Comparison of ENCODE assay signal across 21 mouse cellular contexts in the genomic region with DNA sequence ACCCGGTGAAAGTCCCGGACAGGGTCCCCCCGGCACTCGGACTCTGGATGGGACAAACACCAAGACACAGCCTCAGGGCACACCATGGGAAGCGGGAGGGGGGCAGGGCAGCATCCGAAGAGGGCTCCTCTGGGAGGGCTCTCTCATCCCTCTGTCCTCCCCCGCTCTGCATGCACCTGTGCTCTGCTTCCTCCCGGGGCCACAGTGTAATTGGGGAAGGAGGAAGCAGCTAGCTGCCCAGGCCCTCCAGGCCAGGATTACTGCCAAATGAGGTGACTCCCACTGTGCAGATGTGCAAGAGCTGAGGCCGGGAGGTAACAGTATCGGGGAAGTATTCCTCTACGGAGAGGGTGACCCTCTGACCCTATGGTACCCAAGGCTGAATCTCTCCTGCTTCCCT. TPM values are rescaled to one million over a fixed set of nuclear protein-coding genes. Genes with fewer than 3 reads are reported as not detected.
A peak's percentile ranks its signal among the peaks of the same experiment; 100 is the strongest.
DNase-seq lines count a peak whose midpoint lies in the region; ATAC-seq and TF ChIP-seq lines count a peak whose summit lies in the region.
"Had no signal": no experiment of that assay in that cellular context is flagged by ENCODE, and none has a peak within 500 bp of the region (broad histone marks: within the 10 kb centered on the region; RNA-seq: fewer than 3 reads in every experiment).

No protein-coding gene starts in this region.

- no peak for DNase-seq in heart, postnatal 0 days (ENCODE audit: low spot score)
- DNase-seq in heart, adult 18-20 months: no peak
- DNase-seq in midbrain, embryonic 10.5 days (ENCODE audit: low spot score): no peak
- peak; percentile 30 for DNase-seq in ZHBTc4 (ENCODE audit: low read depth, low spot score)
- DNase-seq in gastrocnemius, adult 2 months: no peak
- DNase-seq: adrenal gland, postnatal 10 days; B cell, adult 2 months; cerebellum, adult 18-20 months; gastrocnemius, postnatal 36 days; heart, postnatal 10 days; kidney, adult 2 months; lung, postnatal 4 days; midbrain, embryonic 14.5 days; right cerebral cortex, postnatal 14 days had no signal

- no peak overlapping the region for H3K27ac ChIP-seq in heart, postnatal 0 days (ENCODE audit: low read depth)
- 0 out of 2 replicates have a peak overlapping the region, but pooled peaks have one; percentile 11 for H3K27ac ChIP-seq in midbrain, embryonic 10.5 days (replicated peaks)
- no peak overlapping the region for H3K27ac ChIP-seq in midbrain, embryonic 15.5 days
- no peak overlapping the region for H3K27ac ChIP-seq in gastrocnemius, adult 2 months
- H3K27ac ChIP-seq: embryonic facial prominence, embryonic 12.5 days; forebrain, embryonic 15.5 days; heart, embryonic 10.5 days; liver, embryonic 14.5 days; lung, embryonic 15.5 days had no signal

- H3K9ac ChIP-seq in heart, postnatal 0 days (replicated peaks; ENCODE audit: low read depth, low read length): no peak overlapping the region
- no peak overlapping the region for H3K9ac ChIP-seq in midbrain, embryonic 15.5 days
- H3K9ac ChIP-seq: embryonic facial prominence, embryonic 12.5 days; forebrain, embryonic 15.5 days; liver, embryonic 14.5 days; lung, embryonic 15.5 days had no signal

- H3K4me1 ChIP-seq in heart, postnatal 0 days (ENCODE audit: control insufficient read depth, insufficient read depth): 0 out of 2 replicates have a peak, but pooled peaks cover 11% of the 10 kb centered on the region
- H3K4me1 ChIP-seq in midbrain, embryonic 10.5 days: peaks cover 10% of the 10 kb centered on the region
- H3K4me1 ChIP-seq in midbrain, embryonic 15.5 days: no peaks in the 10 kb centered on the region
- H3K4me1 ChIP-seq: embryonic facial prominence, embryonic 12.5 days; forebrain, embryonic 15.5 days had no signal

- intact Hi-C loops in gastrocnemius, adult 2 months (cut with DNase I): no loop called here

- H3K4me2 ChIP-seq in heart, postnatal 0 days (ENCODE audit: low read depth, low read length): no peak overlapping the region
- H3K4me2 ChIP-seq in midbrain, embryonic 15.5 days: no peak overlapping the region
- H3K4me2 ChIP-seq: embryonic facial prominence, embryonic 12.5 days; forebrain, embryonic 15.5 days; lung, embryonic 15.5 days had no signal

- TF ChIP-seq EP300 in heart, postnatal 0 days (IDR thresholded peaks at IDR 0.05; ENCODE audit: low read depth): no peak

- 65% methylated on average over 11 of the region's 11 CpGs for WGBS in heart, postnatal 0 days
- WGBS in midbrain, embryonic 10.5 days: 61% methylated on average over 11 of the region's 11 CpGs
- WGBS in midbrain, embryonic 15.5 days: 38% methylated on average over 11 of the region's 11 CpGs

- no peaks in the 10 kb centered on the region for H3K36me3 ChIP-seq in heart, postnatal 0 days (replicated peaks; ENCODE audit: control insufficient read depth, insufficient read depth, low read length)
- H3K36me3 ChIP-seq in midbrain, embryonic 10.5 days: peaks cover 27% of the 10 kb centered on the region
- no peaks in the 10 kb centered on the region for H3K36me3 ChIP-seq in midbrain, embryonic 15.5 days (replicated peaks)
- H3K36me3 ChIP-seq: embryonic facial prominence, embryonic 12.5 days; heart, embryonic 10.5 days; lung, embryonic 15.5 days had no signal

- no peak for TF ChIP-seq CTCF in heart, postnatal 0 days (IDR thresholded peaks at IDR 0.05; ENCODE audit: low read depth)
- TF ChIP-seq CTCF in gastrocnemius, adult 2 months (IDR thresholded peaks at IDR 0.05): no peak

- H3K27me3 ChIP-seq in heart, postnatal 0 days (ENCODE audit: control insufficient read depth, insufficient read depth, low read length): no peaks in the 10 kb centered on the region
- no peaks in the 10 kb centered on the region for H3K27me3 ChIP-seq in midbrain, embryonic 10.5 days (ENCODE audit: low read depth, poor library complexity, severe bottlenecking)
- no peaks in the 10 kb centered on the region for H3K27me3 ChIP-seq in midbrain, embryonic 15.5 days (replicated peaks)
- H3K27me3 ChIP-seq: forebrain, embryonic 15.5 days; lung, embryonic 15.5 days had no signal

- H3K4me3 ChIP-seq in heart, postnatal 0 days (ENCODE audit: low read depth, low read length): no peak overlapping the region
- no peak overlapping the region for H3K4me3 ChIP-seq in midbrain, embryonic 10.5 days
- no peak overlapping the region for H3K4me3 ChIP-seq in midbrain, embryonic 15.5 days
- H3K4me3 ChIP-seq in gastrocnemius, adult 2 months: no peak overlapping the region
- H3K4me3 ChIP-seq: embryonic facial prominence, embryonic 12.5 days; forebrain, embryonic 15.5 days; heart, embryonic 10.5 days; lung, embryonic 15.5 days had no signal

- no peaks in the 10 kb centered on the region for H3K9me3 ChIP-seq in heart, postnatal 0 days (replicated peaks; ENCODE audit: control insufficient read depth, low read length)
- no peaks in the 10 kb centered on the region for H3K9me3 ChIP-seq in midbrain, embryonic 10.5 days (replicated peaks)
- no peaks in the 10 kb centered on the region for H3K9me3 ChIP-seq in midbrain, embryonic 15.5 days
- H3K9me3 ChIP-seq: embryonic facial prominence, embryonic 12.5 days; forebrain, embryonic 15.5 days; heart, embryonic 10.5 days; lung, embryonic 15.5 days had no signal

- ATAC-seq in heart, postnatal 0 days (ENCODE audit: insufficient read depth, low read depth): peak; percentile 18; the same call in 1 of the 2 replicates
- no peak for ATAC-seq in midbrain, embryonic 15.5 days (replicated peaks)
- peak; percentile 17; the same call in 1 of the 2 replicates for ATAC-seq in megakaryocyte, adult 5-6 weeks (ENCODE audit: poor library complexity, severe bottlenecking)
- ATAC-seq: forebrain, embryonic 15.5 days had no signal

RNA-seq across cellular contexts. Expression of a gene that starts 18.5 kb away (rescaled TPM):
- 5.1 and 9.4 TPM in 2 replicates for total RNA-seq in heart, postnatal 0 days (2014; rRNA removed; ENCODE audit: low replicate concordance)
- polyA plus RNA-seq in heart, postnatal 0 days (2015; fragmentation: Nextera tagmentation; extraction: Ambion mirVana): 0.63 and 0.79 TPM in 2 replicates
- 1 to 10 TPM; 8.1 to 8.4 TPM for total RNA-seq in heart, adult 18-20 months (2021)
- polyA plus RNA-seq in midbrain, embryonic 10.5 days (2016; fragmentation: Nextera tagmentation; extraction: Ambion mirVana): 2.4 and 2.8 TPM in 2 replicates
- polyA plus RNA-seq in midbrain, embryonic 15.5 days (2015; fragmentation: Nextera tagmentation; extraction: Ambion mirVana): 2.5 and 2.6 TPM in 2 replicates
- 9.5 and 11.2 TPM in 2 replicates for total RNA-seq in megakaryocyte, adult 5-6 weeks (2015)
- 7.6 and 10.8 TPM in 2 replicates for total RNA-seq in megakaryocyte, adult 5-6 weeks (2017)
- 1 to 10 TPM; 6.3 TPM for total RNA-seq in gastrocnemius, adult 2 months (2021)
